Mouse (Mus musculus) C2C12 (cell line): Measurements from ENCODE around the gene Eif5a2. TPM values are rescaled to one million over a fixed set of nuclear protein-coding genes. Genes with fewer than 3 reads are reported as not detected.

Experiments
- H3K27me3 ChIP-seq: one replicate; pipeline ENCODE4 v1.6.1; 2011; ENCODE audit not compliant: control insufficient read depth, insufficient read depth, insufficient read length
- H3K36me3 ChIP-seq: one replicate; pipeline ENCODE4 v1.6.1; 2011; ENCODE audit not compliant: control insufficient read depth, insufficient read depth
- H3K4me3 ChIP-seq: one replicate; pipeline ENCODE4 v1.5.1; 2011; ENCODE audit warnings: mild to moderate bottlenecking, control low read depth; ENCODE audit not compliant: poor library complexity, insufficient read depth, severe bottlenecking
- H3K79me2 ChIP-seq: one replicate; pipeline ENCODE4 v1.6.1; 2011; ENCODE audit not compliant: control insufficient read depth, insufficient read depth
- H3K79me3 ChIP-seq: one replicate; pipeline ENCODE4 v1.6.1; 2011; ENCODE audit warnings: low read depth, control low read depth
- H3ac ChIP-seq: one replicate; pipeline ENCODE3; 2011; ENCODE audit warnings: low read depth; ENCODE audit not compliant: control insufficient read depth, insufficient read length
- CEBPB ChIP-seq: IDR thresholded peaks from one replicate; pipeline ENCODE4 v1.6.1; 2011; ENCODE audit warnings: low read depth, mild to moderate bottlenecking, control low read depth, moderate library complexity
- CTCF ChIP-seq: IDR thresholded peaks from one replicate; pipeline ENCODE4 v1.5.1; 2011; ENCODE audit not compliant: control insufficient read depth, insufficient read depth, insufficient read length
- FOSL1 ChIP-seq: IDR thresholded peaks from one replicate; pipeline ENCODE4 v1.8.0; 2011; ENCODE audit warnings: mild to moderate bottlenecking, low read length; ENCODE audit not compliant: poor library complexity, insufficient read depth, severe bottlenecking
- MAX ChIP-seq: IDR thresholded peaks from one replicate; pipeline ENCODE4 v1.6.1; 2011; ENCODE audit warnings: mild to moderate bottlenecking, control low read depth
- MYOD1 ChIP-seq: IDR thresholded peaks from one replicate; pipeline ENCODE4 v1.6.1; 2011; ENCODE audit warnings: low read depth; ENCODE audit not compliant: control insufficient read depth, insufficient read length
- MYOG ChIP-seq: IDR thresholded peaks from one replicate; pipeline ENCODE4 v1.6.1; 2011; ENCODE audit not compliant: control insufficient read depth, insufficient read length; ENCODE audit errors: extremely low read depth
- USF1 ChIP-seq: IDR thresholded peaks from one replicate; pipeline ENCODE4 v1.6.1; 2011; ENCODE audit warnings: low read depth, mild to moderate bottlenecking, control low read depth, moderate library complexity
- polyA plus RNA-seq: library from polyadenylated mRNA; unstranded; fragments of >200 nt; fragmentation: generic; extraction: Trizol; gene quantifications from one replicate; pipeline ENCODE4 v1.2.1, GENCODE M21; 2012; ENCODE audit warnings: missing spikeins

Eif5a2 gene
- polyA plus RNA-seq, 1 experiment, result 2.0 TPM

DNA sequence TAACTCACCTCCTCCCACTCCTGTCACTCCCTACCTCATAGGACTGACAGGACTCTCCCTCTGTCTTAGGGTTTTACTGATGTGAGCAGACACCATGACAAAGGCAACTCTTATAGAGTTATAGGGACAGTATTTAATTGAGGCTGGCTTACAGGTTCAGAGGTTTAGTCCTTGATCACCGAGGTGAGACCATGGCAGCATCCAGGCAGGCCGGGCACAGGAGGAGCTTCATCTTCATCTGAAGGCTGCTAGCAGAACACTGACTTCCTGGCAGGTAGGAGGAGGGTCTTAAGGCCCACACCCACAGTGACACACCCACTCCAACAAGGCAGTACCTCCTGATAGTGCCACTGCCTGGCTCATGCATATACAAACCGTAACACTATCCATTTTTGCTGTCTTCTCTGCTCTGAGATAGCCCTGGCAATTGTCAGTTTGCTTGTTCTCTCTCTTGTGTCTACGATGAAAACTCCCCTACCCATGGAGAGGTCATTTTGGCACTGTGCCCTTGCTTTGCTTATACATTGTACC is 35.0 kb downstream of the Eif5a2 start:
- H3ac ChIP-seq, result no peak overlapping the region
- TF ChIP-seq CTCF, result no peak
- TF ChIP-seq USF1, result no peak
- no peak for TF ChIP-seq MAX
- TF ChIP-seq FOSL1, result no peak
- no peak for TF ChIP-seq MYOD1
- no peaks in the 10 kb centered on the region for H3K79me3 ChIP-seq
- H3K4me3 ChIP-seq, result no peak overlapping the region
- no peaks in the 10 kb centered on the region for H3K27me3 ChIP-seq
- H3K36me3 ChIP-seq, result no peaks in the 10 kb centered on the region
- no peaks in the 10 kb centered on the region for H3K79me2 ChIP-seq

GRCm38 (mm10) chr3:28826272-28826671 is 45.2 kb downstream of the Eif5a2 start:
- no peak overlapping the region for H3K4me3 ChIP-seq
- H3K27me3 ChIP-seq, result no peaks in the 10 kb centered on the region
- no peak overlapping the region for H3ac ChIP-seq
- no peak for TF ChIP-seq USF1
- TF ChIP-seq MAX, result no peak
- no peak for TF ChIP-seq FOSL1
- TF ChIP-seq MYOG, result no peak
- no peak for TF ChIP-seq CTCF
- TF ChIP-seq CEBPB, result no peak
- no peaks in the 10 kb centered on the region for H3K79me3 ChIP-seq
- H3K36me3 ChIP-seq, result no peaks in the 10 kb centered on the region
- no peaks in the 10 kb centered on the region for H3K79me2 ChIP-seq

- Histone ChIP-seq H3K79me2 (no peaks in the 10 kb centered on the region), H3K27me3 (no peaks in the 10 kb centered on the region), H3K36me3 (no peaks in the 10 kb centered on the region), H3K79me3 (no peaks in the 10 kb centered on the region), H3ac (no peak overlapping the region), H3K4me3 (no peak overlapping the region)
- TF ChIP-seq USF1 (no peak), MYOG (no peak), CEBPB (no peak), CTCF (no peak)
Measured at GRCm38 (mm10) chr3:28827605-28828004, 46.5 kb downstream of the Eif5a2 start.

DNA sequence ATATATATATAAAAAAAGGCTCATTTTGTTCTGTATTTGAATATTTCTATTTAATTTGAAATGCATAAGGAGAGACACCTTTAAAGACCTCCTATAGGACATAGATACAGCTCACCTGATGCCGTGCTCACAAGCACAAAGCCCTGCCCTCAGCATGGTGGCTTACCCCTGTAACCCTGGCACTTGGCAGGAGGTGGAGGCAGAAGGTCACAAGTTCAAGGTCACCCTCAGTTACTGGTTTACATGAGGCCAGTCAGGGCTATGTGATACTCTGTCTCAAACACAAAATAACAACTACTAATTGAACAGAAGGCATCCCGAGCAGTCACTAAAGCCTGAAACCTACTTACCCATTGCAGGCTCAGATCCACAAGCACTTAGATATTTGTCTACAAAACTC is 48.4 kb downstream of the Eif5a2 start:
- Histone ChIP-seq H3K27me3 (no peaks in the 10 kb centered on the region), H3K79me2 (no peaks in the 10 kb centered on the region), H3K36me3 (no peaks in the 10 kb centered on the region), H3ac (no peak overlapping the region), H3K79me3 (no peaks in the 10 kb centered on the region), H3K4me3 (no peak overlapping the region)
- TF ChIP-seq MYOG (no peak), MYOD1 (no peak), CTCF (no peak), USF1 (no peak), FOSL1 (no peak), CEBPB (no peak), MAX (no peak)

DNA sequence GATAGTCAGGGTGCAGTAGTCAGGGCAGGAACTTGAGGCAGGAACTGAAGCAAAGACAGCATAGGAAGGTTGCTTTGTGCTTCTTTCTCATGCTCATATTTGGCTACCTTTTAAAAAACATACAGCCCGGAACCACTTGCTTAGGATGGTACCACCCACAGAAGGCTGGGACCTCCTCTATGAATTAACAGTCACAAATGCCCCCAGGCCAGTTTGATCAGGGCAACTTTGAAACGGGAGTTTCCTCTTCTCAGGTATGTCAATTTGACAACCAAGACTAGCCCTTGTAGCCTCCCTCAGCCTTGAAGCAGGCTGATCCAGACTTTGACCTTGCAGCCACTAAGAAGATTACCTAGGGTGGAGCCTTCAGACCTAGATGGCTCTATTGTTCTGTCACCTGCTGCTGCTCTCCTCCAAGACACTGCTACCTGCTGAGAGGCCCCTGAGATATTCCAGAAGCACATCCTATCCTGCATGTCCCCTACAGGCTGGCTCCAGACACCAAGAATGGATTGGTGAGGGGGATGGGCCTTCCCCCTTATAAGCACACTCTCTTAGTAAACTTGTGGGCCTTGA is 55.8 kb downstream of the Eif5a2 start:
- no peak overlapping the region for H3K4me3 ChIP-seq
- no peaks in the 10 kb centered on the region for H3K79me2 ChIP-seq
- H3ac ChIP-seq, result no peak overlapping the region
- no peaks in the 10 kb centered on the region for H3K36me3 ChIP-seq
- no peaks in the 10 kb centered on the region for H3K79me3 ChIP-seq
- no peak for TF ChIP-seq CTCF
- no peak for TF ChIP-seq CEBPB
- no peak for TF ChIP-seq MAX
- TF ChIP-seq MYOD1, result no peak
- TF ChIP-seq USF1, result no peak
- no peaks in the 10 kb centered on the region for H3K27me3 ChIP-seq

GRCm38 (mm10) chr3:28841886-28842649 is 61.0 kb downstream of the Eif5a2 start:
- Histone ChIP-seq H3K79me2 (no peaks in the 10 kb centered on the region), H3K36me3 (no peaks in the 10 kb centered on the region), H3ac (no peak overlapping the region), H3K4me3 (no peak overlapping the region), H3K79me3 (no peaks in the 10 kb centered on the region), H3K27me3 (no peaks in the 10 kb centered on the region)
- TF ChIP-seq MAX (no peak), MYOG (no peak), CEBPB (no peak), MYOD1 (no peak), FOSL1 (no peak), USF1 (no peak), CTCF (no peak)
